Mouse (Mus musculus) MEL (cell line): ENCODE results near the gene Brpf1. TPM values are rescaled to one million over a fixed set of nuclear protein-coding genes. Genes with fewer than 3 reads are reported as not detected.

Experiments used
- DNase-seq: peaks from one replicate; pipeline ENCODE4 v3.0.0; 2011; ENCODE audit warnings: low read depth, low spot score
- H3K27ac ChIP-seq: 2 replicates; pipeline ENCODE4 v1.5.1; 2012; ENCODE audit warnings: low read depth, mild to moderate bottlenecking, control low read depth, low read length, moderate library complexity; ENCODE audit not compliant: control insufficient read depth
- H3K27me3 ChIP-seq, 2 experiments: fragments of 150-350 bp in 1 of 2; sonication (generic) in 1 of 2; 2 replicates each; pipeline ENCODE4 v1.6.1; 2012; ENCODE audit warnings: low read length in 2 of 2, mild to moderate bottlenecking in 2 of 2, improper control_type of control experiment in 1 of 2, moderate library complexity in 1 of 2; ENCODE audit not compliant: insufficient read depth in 2 of 2, control insufficient read depth in 1 of 2
- H3K36me3 ChIP-seq, 2 experiments: 2 replicates each; pipeline ENCODE4 v1.6.1; 2012 to 2014; ENCODE audit warnings: low read length in 2 of 2, improper control_type of control experiment in 1 of 2, inconsistent platforms in 1 of 2, mild to moderate bottlenecking in 1 of 2; ENCODE audit not compliant: insufficient read depth in 2 of 2, control insufficient read depth in 1 of 2
- H3K4me1 ChIP-seq, 2 experiments: fragments of 150-350 bp in 1 of 2; sonication (generic) in 1 of 2; 2 replicates each; pipeline ENCODE4 v1.6.1; 2012; ENCODE audit warnings: low read length in 2 of 2, improper control_type of control experiment in 1 of 2, mild to moderate bottlenecking in 1 of 2; ENCODE audit not compliant: insufficient read depth in 2 of 2, control insufficient read depth in 1 of 2
- H3K4me3 ChIP-seq, 2 experiments: fragments of 150-350 bp in 1 of 2; sonication (generic) in 1 of 2; 2 replicates each; pipeline ENCODE4 v1.5.1; 2012; ENCODE audit warnings: low read depth in 2 of 2, low read length in 2 of 2, mild to moderate bottlenecking in 2 of 2, moderate library complexity in 2 of 2, control low read depth in 1 of 2, improper control_type of control experiment in 1 of 2; ENCODE audit not compliant: control insufficient read depth in 1 of 2, insufficient read depth in 1 of 2
- H3K79me2 ChIP-seq: 2 replicates; pipeline ENCODE4 v1.6.1; 2012; ENCODE audit warnings: mild to moderate bottlenecking, low read length, moderate library complexity; ENCODE audit not compliant: control insufficient read depth, poor library complexity, insufficient read depth
- H3K9ac ChIP-seq: 2 replicates; pipeline ENCODE4 v1.6.1; 2012; ENCODE audit warnings: low read depth, mild to moderate bottlenecking, control low read depth, low read length, moderate library complexity; ENCODE audit not compliant: control insufficient read depth, poor library complexity, severe bottlenecking
- H3K9me3 ChIP-seq: fragments of 150-350 bp; sonication (generic); replicated peaks from 2 replicates; pipeline ENCODE4 v1.6.1; 2012; ENCODE audit warnings: mild to moderate bottlenecking, low read length, improper control_type of control experiment, moderate library complexity; ENCODE audit not compliant: insufficient read depth
- BHLHE40 ChIP-seq: IDR thresholded peaks from 2 replicates; pipeline ENCODE4 v1.6.1; 2012; ENCODE audit warnings: low read depth, mild to moderate bottlenecking, inconsistent platforms, low read length, improper control_type of control experiment, borderline replicate concordance
- ELF1 ChIP-seq: IDR thresholded peaks from 2 replicates; pipeline ENCODE4 v1.6.1; 2014; ENCODE audit warnings: low read depth, mild to moderate bottlenecking, inconsistent platforms, low read length, improper control_type of control experiment, moderate library complexity
- EP300 ChIP-seq, 2 experiments: IDR thresholded peaks; 2 replicates each; pipeline ENCODE4 v1.6.1; 2011; ENCODE audit warnings: improper control_type of control experiment in 2 of 2, low read length in 2 of 2, low read depth in 1 of 2, mild to moderate bottlenecking in 1 of 2
- ETS1 ChIP-seq: IDR thresholded peaks from 2 replicates; pipeline ENCODE4 v1.6.1; 2012; ENCODE audit warnings: low read depth, mild to moderate bottlenecking, inconsistent platforms, low read length, improper control_type of control experiment, moderate library complexity
- GATA1 ChIP-seq: IDR thresholded peaks from 2 replicates; pipeline ENCODE4 v1.6.1; 2011; ENCODE audit warnings: low read depth, low read length, improper control_type of control experiment
- JUND ChIP-seq: IDR thresholded peaks from 2 replicates; pipeline ENCODE4 v1.6.1; 2011; ENCODE audit warnings: low read depth, mild to moderate bottlenecking, improper control_type of control experiment, low read length
- KAT2A ChIP-seq: conservative IDR thresholded peaks from 2 replicates; pipeline ENCODE4 v1.6.1; 2012; ENCODE audit warnings: low read depth, low read length, improper control_type of control experiment, inconsistent platforms
- MAX ChIP-seq: IDR thresholded peaks from 2 replicates; pipeline ENCODE4 v1.6.1; 2011; ENCODE audit warnings: low read length, improper control_type of control experiment
- MXI1 ChIP-seq: IDR thresholded peaks from 2 replicates; pipeline ENCODE4 v1.6.1; 2011; ENCODE audit warnings: mild to moderate bottlenecking, low read depth, low read length, improper control_type of control experiment
- MYB ChIP-seq: IDR thresholded peaks from 2 replicates; pipeline ENCODE4 v1.6.1; 2011; ENCODE audit warnings: mild to moderate bottlenecking, low read depth, low read length, improper control_type of control experiment
- MYC ChIP-seq: IDR thresholded peaks from 2 replicates; pipeline ENCODE4 v1.6.1; 2011; ENCODE audit warnings: low read depth, mild to moderate bottlenecking, low read length, improper control_type of control experiment, moderate library complexity
- NELFE ChIP-seq: IDR thresholded peaks from 2 replicates; pipeline ENCODE4 v1.6.1; 2011; ENCODE audit warnings: low read depth, low read length, improper control_type of control experiment
- NRF1 ChIP-seq: IDR thresholded peaks from 2 replicates; pipeline ENCODE4 v1.6.1; 2014; ENCODE audit warnings: low read depth, mild to moderate bottlenecking, inconsistent platforms, low read length, improper control_type of control experiment, moderate library complexity; ENCODE audit not compliant: poor library complexity, insufficient read depth, severe bottlenecking
- POLR2AphosphoS2 ChIP-seq: IDR thresholded peaks from 2 replicates; pipeline ENCODE4 v1.6.1; 2011; ENCODE audit warnings: low read length, improper control_type of control experiment
- POLR2AphosphoS5 ChIP-seq: IDR thresholded peaks from 2 replicates; pipeline ENCODE4 v1.6.1; 2012; ENCODE audit warnings: low read depth, borderline replicate concordance, mild to moderate bottlenecking, inconsistent platforms, low read length, moderate library complexity, mixed read lengths
- RAD21 ChIP-seq: IDR thresholded peaks from 2 replicates; pipeline ENCODE4 v1.6.1; 2011; ENCODE audit warnings: mild to moderate bottlenecking, low read depth, low read length, improper control_type of control experiment
- RCOR1 ChIP-seq: IDR thresholded peaks from 2 replicates; pipeline ENCODE4 v1.6.1; 2012; ENCODE audit warnings: low read depth, mild to moderate bottlenecking, inconsistent platforms, low read length, improper control_type of control experiment
- SMC3 ChIP-seq: IDR thresholded peaks from 2 replicates; pipeline ENCODE4 v1.6.1; 2011; ENCODE audit warnings: low read depth, low read length, improper control_type of control experiment
- TAL1 ChIP-seq: IDR thresholded peaks from 2 replicates; pipeline ENCODE4 v1.6.1; 2012; ENCODE audit warnings: mild to moderate bottlenecking, inconsistent platforms, low read length, moderate library complexity, mixed read lengths
- TBP ChIP-seq: IDR thresholded peaks from 2 replicates; pipeline ENCODE4 v1.8.0; 2011; ENCODE audit warnings: low read depth, low read length, improper control_type of control experiment
- TCF12 ChIP-seq: IDR thresholded peaks from 2 replicates; pipeline ENCODE4 v1.6.1; 2014; ENCODE audit warnings: low read depth, mild to moderate bottlenecking, inconsistent platforms, low read length, improper control_type of control experiment, moderate library complexity
- UBTF ChIP-seq: IDR thresholded peaks from 2 replicates; pipeline ENCODE4 v1.6.1; 2012; ENCODE audit warnings: low read depth, mild to moderate bottlenecking, inconsistent platforms, low read length, improper control_type of control experiment, moderate library complexity, borderline replicate concordance; ENCODE audit not compliant: insufficient read depth
- ZC3H11A ChIP-seq: IDR thresholded peaks from 2 replicates; pipeline ENCODE4 v1.6.1; 2012; ENCODE audit warnings: low read depth, mild to moderate bottlenecking, inconsistent platforms, low read length, improper control_type of control experiment
- ZNF384 ChIP-seq: IDR thresholded peaks from 2 replicates; pipeline ENCODE4 v1.6.1; 2012; ENCODE audit warnings: low read depth, mild to moderate bottlenecking, inconsistent platforms, low read length, improper control_type of control experiment
- polyA plus RNA-seq, 2 experiments: library from polyadenylated mRNA; stranded (reverse) in 1 of 2; unstranded in 1 of 2; fragments of >175 nt in 1 of 2; fragments of >200 nt in 1 of 2; gene quantifications; 2 replicates each; pipeline versions ENCODE4 v1.2.1 to v1.2.4; 2012; ENCODE audit warnings: low replicate concordance in 2 of 2, low read depth in 1 of 2; ENCODE audit not compliant: insufficient read length in 2 of 2, insufficient read depth in 1 of 2, missing spikeins in 1 of 2
- total RNA-seq: library from RNA; depleted of rRNA; stranded (reverse); fragments of 300-350 nt; gene quantifications from 2 replicates; pipeline ENCODE4 v1.2.3, GENCODE M21; 2012

Brpf1 gene
- total and polyA plus RNA-seq, 3 experiments, result 32.6 to 46.8 (median 44.9) TPM

- TF ChIP-seq KAT2A (peak; percentile 79; the same call in 1 of the 2 replicates), TAL1 (no peak), ELF1 (peak; percentile 99), RAD21 (no peak), GATA1 (no peak), SMC3 (no peak; the same call in 1 of the 2 replicates), TBP (peak; percentile 47), EP300 (IDR thresholded peaks at IDR 0.05; ENCODE audit: low read depth in 1 of 2, low read length in 2 of 2) (0 out of 4 replicates have a peak, but pooled peaks of 1 of the 2 experiments have one; percentile 18), MAX (no peak; the same call in 1 of the 2 replicates), POLR2AphosphoS5 (no peak), MXI1 (peak; percentile 84), BHLHE40 (no peak), POLR2AphosphoS2 (peak; percentile 96), NELFE (peak; percentile 90), MYB (no peak), NRF1 (peak; percentile 78), JUND (no peak), ZC3H11A (no peak), ZNF384 (no peak), MYC (peak; percentile 74)
Measured at GRCm38 (mm10) chr6:113326533-113327315, 19.8 kb downstream of the Brpf1 start, which contains the start of gene Ogg1 (continued).

DNA sequence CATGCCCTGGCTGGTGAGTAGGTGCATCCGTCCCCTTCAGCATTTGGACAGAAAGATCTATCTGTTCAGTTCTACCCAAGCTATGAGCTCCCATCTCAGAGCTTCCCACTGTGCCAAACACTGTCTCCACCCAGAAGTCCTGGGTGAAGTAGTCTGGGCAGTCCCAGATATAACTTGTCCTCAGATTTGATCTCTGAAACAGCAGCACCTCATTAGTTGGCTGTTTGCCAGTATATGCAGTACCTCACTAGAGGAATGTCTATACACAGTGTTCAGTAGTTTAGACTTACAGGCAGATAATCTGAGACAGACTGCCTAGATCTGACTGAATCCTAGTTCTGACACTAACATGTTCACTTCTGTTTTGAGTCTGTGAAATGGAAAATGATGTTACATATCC, 22.5 kb downstream of the Brpf1 start:
- Histone ChIP-seq H3K4me1 (peaks cover 9 to 23% of the 10 kb centered on the region in 2 experiments), H3K9ac (no peak overlapping the region), H3K4me3 (no peak overlapping the region), H3K9me3 (no peaks in the 10 kb centered on the region), H3K79me2 (no peaks in the 10 kb centered on the region), H3K27ac (peak overlapping the region; percentile 21; the same call in 1 of the 2 replicates), H3K27me3 (no peaks in the 10 kb centered on the region), H3K36me3 (peaks cover 2 to 24% of the 10 kb centered on the region in 2 experiments; a peak in 3 of 4 replicates)
- peak; percentile 64 for DNase-seq
- TF ChIP-seq UBTF, result no peak
- TF ChIP-seq MYB, result no peak
- TF ChIP-seq RCOR1, result 0 out of 2 replicates have a peak, but pooled peaks have one; percentile 34
- TF ChIP-seq TCF12, result 0 out of 2 replicates have a peak, but pooled peaks have one; percentile 32
- TF ChIP-seq ETS1, result 0 out of 2 replicates have a peak, but pooled peaks have one; percentile 7
- TF ChIP-seq GATA1, result 0 out of 2 replicates have a peak, but pooled peaks have one; percentile 6
- TF ChIP-seq MXI1, result no peak
- TF ChIP-seq JUND, result no peak
- TF ChIP-seq EP300 (IDR thresholded peaks at IDR 0.05; ENCODE audit: low read depth in 1 of 2, low read length in 2 of 2), result peak; percentile 17 to 55; a peak in 2 of 4 replicates
